16 mouse cellular contexts compared by ENCODE assay signal in the genomic region with DNA sequence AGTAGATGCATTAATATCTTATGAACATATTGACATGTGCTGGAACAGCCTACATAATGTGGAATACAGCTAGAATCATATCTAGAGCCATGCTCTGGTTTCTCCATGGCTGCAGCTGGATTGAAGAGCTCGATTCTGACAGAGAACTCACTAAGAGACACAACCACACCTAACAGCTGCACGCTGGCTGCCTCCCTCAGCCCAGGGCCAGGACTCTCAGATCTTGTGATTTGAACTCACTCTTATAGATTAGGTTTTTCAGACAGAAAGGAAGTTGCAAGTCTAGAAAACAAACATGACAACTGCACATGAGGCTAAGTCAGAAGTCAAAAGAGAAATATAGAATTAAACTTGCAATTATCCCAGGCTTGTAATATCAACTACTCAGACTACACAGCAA. TPM values are rescaled to one million over a fixed set of nuclear protein-coding genes. Genes with fewer than 3 reads are reported as not detected.
DNase-seq lines count a peak whose midpoint lies in the region; ATAC-seq and TF ChIP-seq lines count a peak whose summit lies in the region.
"Had no signal": no experiment of that assay in that cellular context is flagged by ENCODE, and none has a peak within 500 bp of the region (broad histone marks: within the 10 kb centered on the region; RNA-seq: fewer than 3 reads in every experiment).

No protein-coding gene starts in this region.

- TF ChIP-seq CTCF in MEL (IDR thresholded peaks at IDR 0.05 in 2 of 3, conservative IDR thresholded peaks at IDR 0.05 in 1 of 3; ENCODE audit: control insufficient read depth in 1 of 3, insufficient read depth in 1 of 3, low read depth in 2 of 3, low read length in 3 of 3, poor library complexity in 1 of 3, severe bottlenecking in 1 of 3): no peak
- no peak for TF ChIP-seq CTCF in small intestine, adult 2 months (IDR thresholded peaks at IDR 0.05; ENCODE audit: extremely low read depth, insufficient read length, insufficient replicate concordance, low read depth, low read length)
- TF ChIP-seq CTCF in layer of hippocampus, adult 2 months (conservative IDR thresholded peaks at IDR 0.05): no peak

- ATAC-seq in heart, embryonic 16.5 days (replicated peaks; ENCODE audit: extremely low read depth, insufficient read depth, low FRiP score): no peak
- ATAC-seq in intestine, embryonic 16.5 days: no peak
- ATAC-seq: forebrain, embryonic 14.5 days; hindbrain, embryonic 16.5 days had no signal

- no peak overlapping the region for H3K4me3 ChIP-seq in heart, embryonic 16.5 days (ENCODE audit: low read length)
- H3K4me3 ChIP-seq in heart, embryonic 10.5 days: no peak overlapping the region
- peak overlapping the region; percentile 6 to 47; a peak in 2 of 4 replicates for H3K4me3 ChIP-seq in MEL (ENCODE audit: control insufficient read depth in 1 of 2, insufficient read depth in 1 of 2, low read depth in 2 of 2, low read length in 2 of 2)
- H3K4me3 ChIP-seq in intestine, embryonic 16.5 days (ENCODE audit: low read length): no peak overlapping the region
- H3K4me3 ChIP-seq in small intestine, adult 2 months (ENCODE audit: low read depth, low read length): no peak overlapping the region
- H3K4me3 ChIP-seq in layer of hippocampus, adult 2 months: no peak overlapping the region

- peaks cover 2% of the 10 kb centered on the region; the same call in 1 of the 2 replicates for H3K9me3 ChIP-seq in heart, embryonic 16.5 days (replicated peaks; ENCODE audit: control insufficient read depth, low read length)
- H3K9me3 ChIP-seq in heart, embryonic 10.5 days: peaks cover 12% of the 10 kb centered on the region
- peaks cover 3% of the 10 kb centered on the region; the same call in 1 of the 2 replicates for H3K9me3 ChIP-seq in MEL (replicated peaks; ENCODE audit: insufficient read depth, low read length)
- no peaks in the 10 kb centered on the region for H3K9me3 ChIP-seq in intestine, embryonic 16.5 days (ENCODE audit: control insufficient read depth, low read length)

- no peak for TF ChIP-seq POLR2A in MEL (IDR thresholded peaks at IDR 0.05; ENCODE audit: control insufficient read depth in 1 of 2, insufficient read depth in 1 of 2, low read depth in 1 of 2, low read length in 2 of 2, poor library complexity in 1 of 2)
- TF ChIP-seq POLR2A in small intestine, adult 2 months (IDR thresholded peaks at IDR 0.05; ENCODE audit: low read depth, low read length): no peak

- H3K4me2 ChIP-seq in heart, embryonic 16.5 days (ENCODE audit: low read depth, low read length): no peak overlapping the region
- H3K4me2 ChIP-seq in intestine, embryonic 16.5 days (ENCODE audit: low read depth, low read length): no peak overlapping the region

- no peaks in the 10 kb centered on the region for H3K27me3 ChIP-seq in heart, embryonic 16.5 days (ENCODE audit: control insufficient read depth, insufficient read depth, low read length)
- H3K27me3 ChIP-seq in heart, embryonic 10.5 days (ENCODE audit: insufficient read depth, poor library complexity, severe bottlenecking): no peaks in the 10 kb centered on the region
- no peaks in the 10 kb centered on the region for H3K27me3 ChIP-seq in MEL (ENCODE audit: control insufficient read depth in 1 of 2, insufficient read depth in 2 of 2, low read length in 2 of 2)
- H3K27me3 ChIP-seq in intestine, embryonic 16.5 days (replicated peaks; ENCODE audit: control insufficient read depth, insufficient read depth, low read length): no peaks in the 10 kb centered on the region
- H3K27me3 ChIP-seq in small intestine, adult 2 months (ENCODE audit: control insufficient read depth, insufficient read depth, low read length): no peaks in the 10 kb centered on the region

- H3K36me3 ChIP-seq in heart, embryonic 16.5 days (ENCODE audit: control insufficient read depth, insufficient read depth): no peaks in the 10 kb centered on the region
- H3K36me3 ChIP-seq in heart, embryonic 10.5 days: peaks cover 12% of the 10 kb centered on the region
- peaks cover 0 to 18% of the 10 kb centered on the region in 2 experiments; a peak in 2 of 4 replicates for H3K36me3 ChIP-seq in MEL (ENCODE audit: control insufficient read depth in 1 of 2, insufficient read depth in 2 of 2, low read length in 2 of 2)
- no peaks in the 10 kb centered on the region for H3K36me3 ChIP-seq in intestine, embryonic 16.5 days (ENCODE audit: control insufficient read depth, insufficient read depth, low read length)
- peaks cover 14% of the 10 kb centered on the region for H3K36me3 ChIP-seq in small intestine, adult 2 months (ENCODE audit: control insufficient read depth, insufficient read depth, low read length)

- no peak overlapping the region for H3K9ac ChIP-seq in heart, embryonic 16.5 days (ENCODE audit: low read length)
- H3K9ac ChIP-seq in MEL (ENCODE audit: control insufficient read depth, low read depth, low read length, poor library complexity, severe bottlenecking): peak overlapping the region; percentile 18
- no peak overlapping the region for H3K9ac ChIP-seq in intestine, embryonic 16.5 days (ENCODE audit: low read depth, low read length)

- H3K79me2 ChIP-seq in MEL (ENCODE audit: control insufficient read depth, insufficient read depth, low read length, poor library complexity): no peaks in the 10 kb centered on the region

- no peak for DNase-seq in heart, embryonic 10.5 days (ENCODE audit: low spot score)
- DNase-seq in MEL (ENCODE audit: low read depth, low spot score): peak; percentile 65
- no peak for DNase-seq in layer of hippocampus, adult 2 months (ENCODE audit: low spot score in 2 of 2)
- DNase-seq in kidney, adult 18-20 months: no peak
- DNase-seq in cerebellum, adult 11 months: no peak
- DNase-seq: adrenal gland, postnatal 36 days; cerebellum, adult 8-10 months; kidney, postnatal 36 days had no signal

- H3K27ac ChIP-seq in heart, embryonic 16.5 days (ENCODE audit: low read length): peak overlapping the region; percentile 65
- no peak overlapping the region; the same call in 1 of the 2 replicates for H3K27ac ChIP-seq in heart, embryonic 10.5 days
- H3K27ac ChIP-seq in MEL (ENCODE audit: control insufficient read depth, low read depth, low read length): peak overlapping the region; percentile 84
- 0 out of 2 replicates have a peak overlapping the region, but pooled peaks have one; percentile 35 for H3K27ac ChIP-seq in intestine, embryonic 16.5 days (ENCODE audit: low read length)
- peak overlapping the region; percentile 59 for H3K27ac ChIP-seq in small intestine, adult 2 months (ENCODE audit: insufficient read depth, low read depth, low read length)
- H3K27ac ChIP-seq in layer of hippocampus, adult 2 months: no peak overlapping the region

- WGBS in heart, embryonic 16.5 days: 50% methylated on average over 2 of the region's 2 CpGs
- WGBS in heart, embryonic 10.5 days: 53% methylated on average over 2 of the region's 2 CpGs
- WGBS in intestine, embryonic 16.5 days: 49% methylated on average over 2 of the region's 2 CpGs
- WGBS in small intestine, adult 2 months: 36% methylated on average over 2 of the region's 2 CpGs

- H3K4me1 ChIP-seq in heart, embryonic 16.5 days (ENCODE audit: control insufficient read depth, insufficient read depth, low read length): peaks cover 10% of the 10 kb centered on the region
- H3K4me1 ChIP-seq in heart, embryonic 10.5 days: peaks cover 16% of the 10 kb centered on the region
- peaks cover 14 to 24% of the 10 kb centered on the region in 2 experiments for H3K4me1 ChIP-seq in MEL (ENCODE audit: control insufficient read depth in 1 of 2, insufficient read depth in 2 of 2, low read length in 2 of 2)
- peaks cover 30% of the 10 kb centered on the region for H3K4me1 ChIP-seq in intestine, embryonic 16.5 days (ENCODE audit: control insufficient read depth, insufficient read depth, low read length)
- H3K4me1 ChIP-seq in small intestine, adult 2 months (ENCODE audit: control insufficient read depth, insufficient read depth, insufficient read length, low read length): peaks cover 22% of the 10 kb centered on the region; the same call in 1 of the 2 replicates

- no peak for TF ChIP-seq RAD21 in MEL (IDR thresholded peaks at IDR 0.05; ENCODE audit: low read depth, low read length)

- no peak for TF ChIP-seq EP300 in MEL (IDR thresholded peaks at IDR 0.05; ENCODE audit: low read depth in 1 of 2, low read length in 2 of 2)

TF ChIP-seq in MEL, 35 proteins besides CTCF, POLR2A, EP300 and RAD21:
- TF ChIP-seq NRF1 (IDR thresholded peaks at IDR 0.05; ENCODE audit: insufficient read depth, low read depth, low read length, poor library complexity, severe bottlenecking) (no peak), TCF12 (IDR thresholded peaks at IDR 0.05; ENCODE audit: low read depth, low read length) (no peak), ETS1 (IDR thresholded peaks at IDR 0.05; ENCODE audit: low read depth, low read length) (peak; percentile 68), MXI1 (IDR thresholded peaks at IDR 0.05; ENCODE audit: low read depth, low read length) (peak; percentile 66), HCFC1 (IDR thresholded peaks at IDR 0.05; ENCODE audit: low read depth, low read length) (0 out of 2 replicates have a peak, but pooled peaks have one; percentile 1), ZC3H11A (IDR thresholded peaks at IDR 0.05; ENCODE audit: low read depth, low read length) (no peak), CHD1 (IDR thresholded peaks at IDR 0.05; ENCODE audit: low read depth, low read length) (peak; percentile 8; the same call in 1 of the 2 replicates), MAX (IDR thresholded peaks at IDR 0.05; ENCODE audit: low read length) (peak; percentile 24; the same call in 1 of the 2 replicates)

RNA-seq across cellular contexts. Expression of gene Gm10322, which starts 45.1 kb away (rescaled TPM):
- polyA plus RNA-seq in heart, embryonic 16.5 days (2015; fragmentation: Nextera tagmentation; extraction: Ambion mirVana): not detected in 2 replicates
- polyA plus RNA-seq in heart, embryonic 10.5 days (2016; fragmentation: Nextera tagmentation; extraction: Ambion mirVana): not detected in 2 replicates
- total RNA-seq in MEL (2012; rRNA removed): 0.58 TPM in 1 of 2 replicates, not detected in the other
- polyA plus RNA-seq in MEL (2012; ENCODE audit: insufficient read depth in 1 of 2, insufficient read length in 2 of 2, low read depth in 1 of 2, low replicate concordance in 2 of 2, missing spikeins in 1 of 2): not detected
- polyA plus RNA-seq in intestine, embryonic 16.5 days (2015; fragmentation: Nextera tagmentation; extraction: Ambion mirVana): not detected in 2 replicates
- not detected in 2 replicates for polyA plus RNA-seq in small intestine, adult 2 months (2012; rRNA removed)
- total RNA-seq in layer of hippocampus, adult 2 months (2021): not detected
- total RNA-seq: adrenal gland, postnatal 36 days; gastrocnemius, postnatal 4 days had no signal
- polyA plus RNA-seq: embryonic facial prominence, embryonic 11.5 days; forebrain, embryonic 14.5 days; hindbrain, embryonic 16.5 days; stomach, embryonic 14.5 days had no signal

RNA-seq across cellular contexts. Expression of gene Mcu, which starts 45.7 kb away (rescaled TPM):
- 22.2 and 23.8 TPM in 2 replicates for polyA plus RNA-seq in heart, embryonic 16.5 days (2015; fragmentation: Nextera tagmentation; extraction: Ambion mirVana)
- polyA plus RNA-seq in heart, embryonic 10.5 days (2016; fragmentation: Nextera tagmentation; extraction: Ambion mirVana): 19.4 and 27.1 TPM in 2 replicates
- 7.7 TPM in 2 replicates for total RNA-seq in MEL (2012; rRNA removed)
- 1 to 10 TPM in 1 of 2 experiments, not detected in 1; 9.4 TPM for polyA plus RNA-seq in MEL (2012; ENCODE audit: insufficient read depth in 1 of 2, insufficient read length in 2 of 2, low read depth in 1 of 2, low replicate concordance in 2 of 2, missing spikeins in 1 of 2)
- 75.3 and 77.5 TPM in 2 replicates for polyA plus RNA-seq in intestine, embryonic 16.5 days (2015; fragmentation: Nextera tagmentation; extraction: Ambion mirVana)
- polyA plus RNA-seq in small intestine, adult 2 months (2012; rRNA removed): 38.0 and 87.5 TPM in 2 replicates
- 10 to 100 TPM; 53.8 to 54.8 TPM for total RNA-seq in layer of hippocampus, adult 2 months (2021)

Comparison
In these comparisons a context has a peak if more than half of its experiments do, and no peak if none do; other contexts are left out.
1. H3K27ac ChIP-seq: peak in heart, embryonic 16.5 days (single experiment), MEL (single experiment), intestine, embryonic 16.5 days (single experiment) and small intestine, adult 2 months (single experiment); none in heart, embryonic 10.5 days (single experiment) and layer of hippocampus, adult 2 months (single experiment).
2. H3K4me3 ChIP-seq: peak in MEL (2 of 2); none in heart, embryonic 16.5 days (single experiment), heart, embryonic 10.5 days (single experiment), intestine, embryonic 16.5 days (single experiment), small intestine, adult 2 months (single experiment) and layer of hippocampus, adult 2 months (single experiment).